Mouse (Mus musculus) layer of hippocampus, adult 11-12 months (tissue): ENCODE results near the gene Tbl3.
A peak's percentile ranks its signal among the peaks of the same experiment; 100 is the strongest.
"Not testable (repeated sequence)": the region's sequence is repeated elsewhere in the genome, so short reads cannot be mapped to it uniquely, and the experiment has no call there.

Experiments used
- DNase-seq: peaks from one replicate; pipeline ENCODE4 v3.0.0; 2022; ENCODE audit warnings: low spot score

The Tbl3 gene

DNA sequence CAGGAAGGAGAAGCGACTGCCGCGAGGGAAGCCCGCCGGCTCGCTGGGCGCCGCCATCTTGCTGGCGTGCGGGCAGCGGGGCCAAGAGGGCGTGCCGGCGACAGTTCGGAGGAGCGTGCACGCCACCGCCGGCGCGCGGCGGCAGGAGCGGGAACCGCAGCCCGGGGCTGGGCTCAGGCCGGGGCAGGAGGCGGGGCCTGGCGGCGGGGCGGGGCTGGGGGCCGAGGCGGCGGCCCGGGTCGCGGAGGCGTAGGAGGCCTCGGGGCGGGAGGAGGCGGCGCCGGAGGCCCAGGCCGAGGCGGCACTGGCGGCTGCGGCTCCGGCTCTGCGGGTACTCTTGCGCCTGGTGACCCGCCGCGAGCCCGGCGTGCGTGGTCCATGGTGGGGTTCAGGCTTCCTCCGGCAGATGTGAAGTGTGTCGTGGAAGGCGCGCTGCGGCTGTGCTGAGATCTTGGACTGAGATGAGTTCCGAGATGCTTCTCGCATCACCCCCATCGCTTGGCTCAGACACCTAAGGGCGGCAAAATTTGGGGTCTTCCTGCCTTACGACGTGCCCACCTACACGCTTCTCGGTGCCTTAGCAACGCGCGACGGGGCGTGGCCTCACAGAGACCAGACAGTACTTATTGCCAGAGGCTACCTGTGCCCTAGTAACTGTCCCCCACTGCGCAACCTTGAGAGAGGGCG is 11.3 kb downstream of the Tbl3 start, which contains the start of the genes Gfer and Noxo1:
Gfer (minus strand) TSS at position 146 of the 687 bp plus-strand sequence.
Noxo1 (plus strand) TSS at position 224 of the 687 bp plus-strand sequence.
- DNase-seq: peak; percentile 85

DNA sequence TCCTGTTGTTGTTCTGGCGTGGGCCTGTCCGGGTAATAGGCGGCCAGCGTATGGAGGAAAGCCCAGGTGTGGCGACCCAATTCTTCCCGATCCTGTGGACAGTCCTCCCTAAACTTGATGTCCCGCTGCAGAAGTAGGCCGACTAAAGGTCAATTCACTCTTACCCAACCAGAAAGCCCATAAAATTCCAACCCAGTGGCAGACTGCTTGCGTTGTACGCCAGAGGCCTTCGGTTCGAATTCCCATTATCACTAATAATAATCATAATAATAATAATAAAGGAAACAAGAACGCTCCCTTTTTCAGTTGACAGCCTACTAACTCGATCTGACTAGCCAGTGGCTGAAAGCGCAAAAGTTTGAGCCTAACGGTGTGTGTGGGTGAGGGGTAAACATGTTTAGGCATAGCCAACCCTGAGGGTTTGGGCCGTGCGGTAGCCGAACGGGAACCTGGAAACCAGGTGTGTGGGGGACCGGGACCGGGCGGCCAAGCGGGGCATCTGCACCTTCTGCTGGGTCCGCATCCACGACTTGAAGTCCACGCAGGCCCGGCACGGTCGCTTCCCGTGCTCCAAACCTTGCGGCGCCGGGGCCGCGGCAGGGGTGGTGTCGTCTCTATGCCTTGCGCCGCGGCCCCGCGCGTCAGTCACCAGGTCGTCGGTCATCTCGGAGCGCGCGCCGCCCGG is 12.0 kb downstream of the Tbl3 start:
- no peak for DNase-seq

DNA sequence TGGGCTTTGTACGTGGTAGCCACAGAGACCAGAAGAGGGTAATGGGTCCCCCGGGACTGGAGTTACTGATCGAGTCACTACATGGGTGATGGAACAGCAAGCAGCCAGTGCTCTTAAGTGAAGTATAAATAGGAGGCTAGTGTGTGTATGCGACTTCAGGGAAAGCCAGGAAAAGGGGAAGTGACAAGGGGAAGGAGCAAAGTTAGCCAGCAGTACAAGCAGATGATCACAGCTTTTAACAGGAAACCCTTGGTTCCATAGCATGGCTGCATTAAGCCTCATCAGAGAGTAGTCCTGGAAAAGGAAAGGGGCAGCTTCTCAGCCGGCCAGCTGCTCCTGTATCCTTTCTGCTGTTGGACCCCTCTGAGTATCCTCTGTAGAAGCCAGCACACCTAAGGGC is 15.1 kb downstream of the Tbl3 start:
- no peak for DNase-seq

DNA sequence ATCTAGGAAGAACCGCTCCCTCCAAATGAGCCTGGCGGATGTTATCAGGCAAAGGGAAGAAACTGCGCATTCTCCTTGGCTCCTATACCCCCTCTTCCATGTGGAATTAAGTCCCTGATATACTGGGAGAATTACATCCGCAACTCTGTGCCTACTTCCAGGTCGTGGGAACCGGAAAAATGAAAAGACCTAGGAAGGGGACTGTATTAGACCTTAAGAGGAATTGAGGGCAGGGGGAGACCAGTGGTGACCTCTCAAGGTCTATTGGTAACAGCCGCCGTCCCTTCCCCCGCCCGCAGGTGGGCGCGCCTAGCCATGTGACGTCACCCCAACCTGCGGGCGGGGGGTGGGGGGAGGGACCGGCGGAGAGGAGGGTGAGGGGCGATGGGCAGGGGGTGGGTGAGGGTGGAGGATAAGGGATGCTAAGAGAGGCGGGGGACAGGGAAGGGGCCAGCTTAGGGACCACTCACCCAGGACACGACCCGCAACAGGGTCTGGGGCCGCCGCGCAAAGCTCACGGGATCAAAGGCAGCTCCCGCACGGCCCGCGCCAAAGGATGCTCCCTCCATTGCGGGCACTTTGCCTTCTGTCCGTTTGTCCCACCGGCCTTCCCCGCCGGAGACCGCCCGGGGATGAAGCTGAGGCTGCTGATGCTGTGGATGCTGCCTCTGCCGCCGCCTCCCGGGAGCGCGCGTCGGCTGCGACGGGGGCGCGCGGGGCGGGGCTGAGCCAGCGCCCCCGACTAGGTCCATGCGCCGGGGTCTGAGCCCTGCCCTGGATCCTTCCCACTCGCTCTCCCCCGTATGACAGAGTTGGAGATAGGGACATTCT is 18.0 kb downstream of the Tbl3 start, which contains the start of gene Syngr3:
Syngr3 (minus strand) TSS at position 705 of the 831 bp plus-strand sequence.
- DNase-seq: no peak

DNA sequence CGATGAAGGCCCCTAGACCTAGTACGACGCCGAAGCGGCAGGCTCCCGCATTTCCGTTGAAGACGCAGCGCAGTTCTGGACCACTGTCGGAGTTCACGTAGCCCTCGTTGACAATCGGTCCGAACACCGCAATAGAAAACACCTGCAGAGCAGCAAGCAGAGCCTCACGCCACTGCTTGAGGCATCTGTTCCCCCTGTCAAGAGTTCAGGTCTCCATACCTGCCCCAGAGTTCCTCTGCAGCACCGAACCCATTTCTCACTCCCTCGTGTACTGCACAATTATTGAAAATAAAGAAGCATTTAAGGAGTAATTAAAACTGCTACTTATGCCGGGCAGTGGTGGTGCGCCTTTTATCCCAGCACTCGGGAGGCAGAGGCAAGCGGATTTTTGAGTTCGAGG is 19.9 kb downstream of the Tbl3 start:
- no peak for DNase-seq

DNA sequence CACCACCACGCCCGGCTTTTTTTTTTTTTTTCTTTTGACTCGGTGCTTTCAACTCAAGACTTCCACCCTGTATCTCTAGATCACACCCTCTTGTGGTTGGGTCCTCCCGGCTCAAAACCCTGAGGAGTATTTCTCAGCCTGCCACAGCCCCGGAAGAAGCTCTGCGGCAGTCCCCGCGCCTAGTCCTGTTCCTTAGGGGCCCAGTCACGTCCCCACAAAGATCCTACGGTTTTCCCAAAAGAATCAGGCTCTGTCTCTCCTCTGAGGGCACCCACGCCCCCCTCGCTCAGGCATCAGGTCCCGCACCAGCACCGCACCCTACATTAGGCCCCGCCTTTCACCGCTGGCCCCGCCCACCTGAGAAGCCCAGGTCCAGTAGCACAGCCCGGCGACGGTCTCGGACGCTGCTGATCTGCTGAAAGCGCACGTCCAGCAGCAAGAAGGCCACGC is 20.3 kb downstream of the Tbl3 start:
- no peak for DNase-seq

DNA sequence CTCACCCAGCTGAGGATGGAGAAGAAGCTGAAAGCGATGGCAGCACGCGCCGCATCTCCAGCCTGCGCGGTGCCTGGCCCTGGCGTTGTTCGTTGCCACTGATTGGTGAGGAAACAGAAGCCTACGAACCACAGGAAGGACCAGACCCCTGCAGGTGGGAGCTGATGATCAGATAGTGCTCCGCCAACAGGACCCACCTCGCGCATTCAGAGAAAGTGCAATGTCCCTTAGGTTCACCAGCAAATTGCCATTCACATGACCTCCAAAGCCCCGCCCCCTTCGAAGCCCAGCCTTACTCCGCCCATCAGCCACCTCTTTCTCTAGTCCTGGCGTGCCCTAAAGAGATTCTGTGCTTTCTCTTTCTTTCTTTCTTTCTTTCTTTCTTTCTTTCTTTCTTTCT is 20.9 kb downstream of the Tbl3 start:
- no peak for DNase-seq

DNA sequence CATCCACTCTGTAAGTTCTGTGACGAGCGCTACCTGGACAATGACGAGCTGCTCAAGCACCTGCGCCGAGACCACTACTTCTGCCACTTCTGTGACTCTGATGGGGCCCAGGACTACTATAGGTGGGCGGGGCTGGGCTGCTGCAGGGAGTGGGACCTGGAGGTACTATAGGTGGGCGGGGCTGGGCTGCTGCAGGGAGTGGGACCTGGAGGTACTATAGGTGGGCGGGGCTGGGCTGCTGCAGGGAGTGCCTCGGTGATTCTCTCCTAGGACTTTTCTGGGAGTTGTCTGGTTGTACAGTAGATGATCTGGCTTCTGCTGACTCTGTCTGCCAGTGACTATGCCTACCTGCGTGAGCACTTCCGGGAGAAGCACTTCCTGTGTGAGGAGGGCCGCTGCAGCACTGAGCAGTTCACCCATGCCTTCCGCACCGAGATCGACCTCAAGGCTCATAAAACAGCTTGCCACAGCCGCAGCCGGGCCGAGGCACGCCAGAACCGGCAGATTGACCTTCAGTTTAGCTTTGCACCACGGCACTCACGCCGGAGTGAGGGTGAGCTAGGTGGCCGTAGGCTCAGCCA is 29.9 kb downstream of the Tbl3 start:
- DNase-seq: no peak

DNA sequence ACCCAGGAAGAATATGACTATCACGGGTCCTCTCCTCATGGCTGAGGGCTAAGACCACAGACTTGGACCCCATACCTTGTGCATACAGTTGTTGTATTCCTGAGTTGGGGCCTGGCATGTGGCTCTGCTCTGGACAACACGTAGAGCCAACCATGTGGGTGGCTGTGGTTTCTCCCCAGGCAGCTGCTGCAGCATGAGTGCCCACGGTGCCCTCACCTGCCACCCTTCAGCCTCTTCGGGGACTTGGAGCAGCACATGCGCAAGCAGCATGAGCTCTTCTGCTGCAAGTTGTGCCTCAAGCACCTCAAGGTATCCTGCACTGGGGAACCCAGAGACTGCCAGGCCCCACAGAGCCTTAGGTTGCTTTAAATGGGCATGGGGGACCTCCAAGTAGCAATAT is 30.6 kb downstream of the Tbl3 start:
- no peak for DNase-seq

DNA sequence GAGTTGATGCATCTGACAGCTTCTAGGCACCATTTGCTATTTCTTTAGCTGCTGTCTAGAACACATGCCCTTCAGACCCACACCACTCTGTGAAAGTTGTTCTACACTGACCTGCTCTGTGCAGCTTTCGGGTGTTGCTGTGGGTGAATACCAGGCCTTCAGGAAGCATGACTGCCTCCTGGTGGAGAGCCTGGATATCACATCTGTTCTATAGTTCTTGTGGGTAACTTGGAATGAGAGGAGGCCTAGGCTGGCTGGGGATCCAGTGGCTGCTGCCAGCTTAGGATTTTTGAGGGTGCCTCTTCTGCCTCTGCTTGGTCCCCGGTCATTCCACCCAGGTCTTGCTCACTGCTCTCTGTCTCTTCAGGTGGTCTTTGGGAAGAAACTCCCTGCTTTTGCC is 31.3 kb downstream of the Tbl3 start:
- peak; percentile 81 for DNase-seq

DNA sequence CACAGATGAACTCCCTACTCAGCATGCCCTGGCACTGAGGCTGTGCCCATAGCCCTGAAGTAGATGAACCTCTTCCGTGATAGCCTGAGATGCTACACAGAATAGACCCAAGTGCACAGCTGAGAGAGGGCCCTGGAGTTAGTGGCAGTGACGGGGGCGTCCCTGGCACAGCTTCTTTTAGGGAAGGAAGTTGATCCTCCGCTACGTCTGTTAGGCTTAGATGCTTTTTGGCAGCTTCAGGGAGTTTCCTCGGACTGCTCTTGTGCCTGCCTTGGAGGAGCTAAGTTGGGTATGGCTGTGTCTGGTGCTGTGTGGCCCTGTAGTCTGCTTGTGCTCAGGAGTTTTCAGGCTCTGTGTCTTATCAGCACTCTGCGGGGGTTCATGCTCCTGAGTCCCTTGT is 33.2 kb downstream of the Tbl3 start:
- peak; percentile 47 for DNase-seq

DNA sequence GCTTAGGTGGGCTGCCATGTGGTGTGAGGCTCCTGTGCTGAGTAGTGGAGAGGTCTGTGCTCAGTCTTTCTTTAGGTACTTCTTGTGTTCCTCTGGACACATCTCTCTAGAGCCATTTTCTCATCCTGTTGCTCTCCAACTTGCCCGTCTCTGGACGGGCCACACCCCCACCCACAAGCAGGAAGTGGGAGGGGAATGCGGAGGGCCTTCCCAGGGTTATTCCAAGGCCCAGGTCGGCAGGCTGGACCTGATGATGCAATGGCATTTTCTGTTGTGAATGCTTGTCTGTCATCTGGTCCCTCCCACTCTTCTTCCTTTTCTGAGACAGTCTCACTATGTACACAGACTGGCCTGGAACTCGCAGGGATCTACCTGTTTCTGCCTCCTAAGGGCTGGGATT is 35.3 kb downstream of the Tbl3 start:
- no peak for DNase-seq

DNA sequence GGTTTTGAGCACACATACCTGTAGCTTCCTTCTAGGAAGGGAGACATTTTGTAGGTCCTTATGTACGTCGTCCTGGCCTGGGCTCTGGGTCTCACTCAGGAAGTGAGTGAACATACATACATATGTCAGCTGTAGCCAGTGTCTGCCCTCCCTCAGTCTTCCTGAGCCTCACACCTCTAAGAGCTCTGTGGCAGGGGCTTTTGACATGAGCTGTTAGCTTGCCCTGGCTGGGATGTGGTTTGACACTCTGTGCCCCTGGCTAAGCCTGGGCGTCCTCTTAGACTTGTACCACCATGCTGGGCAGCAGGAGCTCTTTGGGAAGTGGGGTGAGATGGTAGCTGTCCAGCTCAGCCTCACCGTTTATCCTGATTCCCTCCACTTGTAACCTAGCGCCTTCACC is 36.1 kb downstream of the Tbl3 start:
- no peak for DNase-seq

DNA sequence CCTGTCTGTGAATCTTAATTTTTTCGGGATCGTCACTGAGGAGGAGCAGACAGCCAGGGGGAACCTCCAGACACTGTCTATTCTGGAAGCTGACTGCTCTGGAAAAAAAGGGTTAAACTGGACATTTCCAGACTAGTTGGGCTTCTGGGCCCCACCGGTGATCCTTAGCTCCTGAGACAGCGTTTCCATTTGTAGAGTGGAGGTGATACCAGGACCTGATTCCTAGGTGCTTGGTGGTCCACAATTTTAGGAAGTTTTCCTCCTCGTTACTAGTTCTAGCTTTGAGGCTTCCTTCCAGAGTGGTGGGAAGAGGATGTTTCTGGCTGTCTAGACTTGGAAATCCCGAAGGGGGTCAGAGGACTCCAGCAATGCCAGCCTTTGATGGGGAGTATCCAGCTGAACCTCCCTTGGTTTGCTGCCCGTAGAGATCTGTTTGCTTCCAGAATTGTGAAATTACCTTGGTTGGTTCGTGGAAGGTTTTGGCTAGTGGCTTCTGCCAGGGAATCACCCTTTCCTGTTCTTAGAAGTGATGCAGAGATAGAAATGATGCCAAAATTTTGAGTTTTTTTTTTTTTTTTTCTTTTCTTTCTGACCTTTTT is 37.1 kb downstream of the Tbl3 start:
- DNase-seq: no peak

DNA sequence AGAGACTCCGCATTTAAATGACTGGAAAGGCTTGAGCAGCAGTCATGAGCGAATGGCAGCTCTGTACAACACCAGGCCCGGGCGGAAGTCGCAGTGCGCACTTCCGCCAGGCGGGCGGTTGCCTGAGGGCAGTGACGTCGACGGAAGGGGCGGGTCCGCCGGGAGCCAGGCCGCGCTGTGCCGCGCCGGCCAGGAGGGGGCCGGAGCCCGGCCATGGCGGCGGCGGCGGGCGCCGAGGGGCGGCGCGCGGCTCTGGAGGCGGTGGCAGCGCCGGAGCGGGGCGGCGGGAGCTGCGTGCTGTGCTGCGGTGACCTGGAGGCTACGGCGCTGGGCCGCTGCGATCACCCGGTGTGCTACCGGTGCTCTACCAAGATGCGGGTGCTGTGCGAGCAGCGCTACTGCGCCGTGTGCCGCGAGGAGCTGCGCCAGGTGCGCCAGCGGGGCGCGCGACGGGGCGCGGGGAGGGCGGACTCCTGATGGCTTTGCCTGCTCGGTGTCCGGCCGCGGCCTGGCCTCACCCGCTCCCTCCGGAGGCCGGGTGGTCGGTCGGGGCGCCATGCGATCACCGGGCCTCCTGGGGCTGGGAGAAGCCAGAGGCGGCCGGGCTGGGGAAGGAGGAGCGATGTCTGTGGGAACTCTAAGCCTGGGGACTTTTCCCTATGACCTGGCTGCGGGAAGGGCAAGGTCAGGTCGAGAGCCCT is 37.8 kb downstream of the Tbl3 start, which contains the start of gene Zfp598:
Zfp598 (plus strand) TSS at position 143 of the 701 bp plus-strand sequence.
- DNase-seq: peak; percentile 94

DNA sequence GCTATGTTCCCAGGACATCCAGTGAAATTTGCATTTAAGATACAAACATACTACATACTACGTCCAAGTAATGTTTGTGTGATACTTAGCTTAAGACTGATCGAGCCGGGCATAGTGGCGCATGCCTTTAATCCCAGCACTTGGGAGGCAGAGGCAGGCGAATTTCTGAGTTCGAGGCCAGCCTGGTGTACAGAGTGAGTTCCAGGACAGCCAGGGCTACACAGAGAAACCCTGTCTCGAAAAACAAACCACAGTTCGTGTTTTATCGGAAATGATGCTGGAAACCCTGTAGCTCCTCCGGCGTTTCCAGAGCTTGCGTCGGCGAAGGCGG is 38.3 kb downstream of the Tbl3 start:
- DNase-seq: not testable (repeated sequence)

DNA sequence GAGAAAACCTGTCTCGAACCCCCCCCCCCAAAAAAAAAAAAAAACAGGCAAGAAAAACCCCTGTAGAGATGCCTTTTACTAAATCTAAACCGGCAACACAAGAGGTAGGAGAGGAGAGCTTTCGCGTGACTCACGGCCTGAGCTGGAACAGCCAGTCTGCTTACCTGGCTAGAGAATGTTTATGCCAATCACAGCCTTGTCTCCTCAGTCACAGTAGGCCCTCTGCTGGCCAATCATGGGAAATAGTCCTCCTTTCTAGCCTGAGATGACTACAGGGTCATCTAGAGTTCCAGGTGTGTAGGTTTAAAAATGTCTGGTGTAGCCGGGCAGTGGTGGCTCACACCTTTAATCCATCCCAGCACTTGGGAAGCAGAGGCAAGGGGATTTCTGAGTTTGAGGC is 40.0 kb downstream of the Tbl3 start:
- DNase-seq: peak; percentile 59

DNA sequence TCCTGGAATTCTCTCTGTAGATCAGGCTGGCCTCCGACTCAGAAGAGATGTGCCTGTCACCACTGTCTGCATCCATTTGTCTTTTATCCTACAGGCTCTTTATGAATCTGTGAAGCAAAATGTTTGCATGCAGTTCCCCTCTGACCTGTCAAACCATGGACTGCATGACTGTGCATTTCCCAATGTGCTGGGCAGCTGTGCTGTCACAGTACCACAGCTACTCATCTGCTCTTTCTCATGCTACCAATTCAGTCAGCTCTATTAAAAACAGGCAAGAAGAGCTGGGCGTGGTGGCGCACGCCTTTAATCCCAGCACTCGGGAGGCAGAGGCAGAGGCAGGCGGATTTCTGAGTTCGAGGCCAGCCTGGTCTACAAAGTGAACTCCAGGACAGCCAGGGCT is 40.4 kb downstream of the Tbl3 start:
- DNase-seq: not testable (repeated sequence)

DNA sequence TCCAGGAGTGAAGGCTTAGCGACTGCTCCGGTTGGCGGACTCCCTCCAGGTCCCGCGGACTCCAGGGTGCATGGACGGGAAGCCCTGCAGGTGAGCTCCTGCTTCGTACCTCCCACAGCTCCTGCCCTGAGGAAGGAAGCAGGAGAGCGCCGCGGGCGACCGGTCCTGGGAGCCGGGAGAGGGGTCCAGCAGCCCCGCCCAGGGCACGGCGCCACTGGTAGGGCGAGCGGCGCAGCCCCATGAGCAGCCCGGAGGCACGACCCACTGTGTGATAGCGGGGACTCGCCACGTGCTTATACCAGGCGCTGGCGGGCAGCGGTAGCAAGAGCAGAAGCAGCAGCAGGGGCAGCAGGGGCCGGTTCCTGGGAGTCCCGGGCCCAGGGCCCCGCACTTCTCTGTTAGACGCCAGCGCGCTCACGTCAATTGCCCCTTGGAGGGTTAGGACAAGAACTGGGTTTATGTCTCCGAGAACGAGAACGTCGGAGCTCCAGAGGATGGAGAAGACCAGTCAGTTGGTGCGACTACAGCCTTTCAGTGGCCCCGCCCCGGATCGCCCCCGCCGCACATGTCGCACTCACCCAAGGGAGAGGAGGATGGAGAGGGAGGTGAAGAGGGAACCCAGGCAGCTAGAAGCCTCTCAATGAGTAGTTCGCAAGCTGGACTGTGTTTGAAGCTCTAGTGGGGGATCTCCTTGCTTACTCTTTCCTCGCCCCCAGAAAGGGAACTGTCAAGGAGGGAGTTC is 49.3 kb downstream of the Tbl3 start, which contains the start of gene Npw:
Npw (minus strand) TSS at position 441 of the 742 bp plus-strand sequence.
- no peak for DNase-seq

DNA sequence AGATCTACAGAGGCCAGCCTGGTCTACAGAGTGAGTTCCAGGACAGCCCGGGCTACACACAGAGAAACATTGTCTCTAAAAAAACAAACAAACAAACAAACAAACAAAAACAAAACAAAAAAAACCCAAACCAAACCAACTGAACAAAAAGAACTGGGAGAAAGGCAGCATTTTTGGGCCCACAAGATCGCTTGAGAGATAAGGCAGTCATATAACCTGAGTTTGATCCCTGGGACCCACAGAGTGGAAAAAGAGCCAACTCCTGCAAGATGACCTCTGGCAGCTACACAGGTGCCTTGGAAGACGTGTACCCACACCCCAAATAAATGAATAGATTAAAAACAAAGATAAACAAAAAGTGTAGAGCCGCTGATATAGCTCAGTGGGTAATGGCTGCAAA is 52.5 kb downstream of the Tbl3 start:
- DNase-seq: no peak
